Mouse (Mus musculus): Measurements from ENCODE around the gene Rxrg. TPM values are rescaled to one million over a fixed set of nuclear protein-coding genes. Genes with fewer than 3 reads are reported as not detected.

Gene Rxrg
- polyA plus RNA-seq, 1 experiment from 2014 or later, result 0.84 TPM

GRCm38 (mm10) chr1:167663136-167663535 is 65.0 kb downstream of the Rxrg start:
- H3K27ac ChIP-seq (ENCODE audit: low read depth), result no peak overlapping the region
- WGBS, result 76% methylated on average over 5 of the region's 5 CpGs
- no peak for TF ChIP-seq CTCF (IDR thresholded peaks at IDR 0.05; ENCODE audit: low read depth)
- H3K4me3 ChIP-seq (ENCODE audit: low read depth, low read length), result no peak overlapping the region
- H3K4me1 ChIP-seq (ENCODE audit: insufficient read depth), result no peaks in the 10 kb centered on the region; the same call in 1 of the 2 replicates
- no peaks in the 10 kb centered on the region for H3K9me3 ChIP-seq (ENCODE audit: low read depth, low read length)
- DNase-seq (no peak), ATAC-seq (ENCODE audit: insufficient read depth) (no peak)
- H3K4me2 ChIP-seq, result no peak overlapping the region
- H3K27me3 ChIP-seq (ENCODE audit: insufficient read depth, low read length), result peaks cover 26% of the 10 kb centered on the region
- no peak overlapping the region for H3K9ac ChIP-seq
- H3K36me3 ChIP-seq (ENCODE audit: insufficient read depth), result no peaks in the 10 kb centered on the region

GRCm38 (mm10) chr1:167669796-167670195 is 71.6 kb downstream of the Rxrg start:
- peak; percentile 74 for DNase-seq
- Histone ChIP-seq H3K9me3 (ENCODE audit: low read depth, low read length) (no peaks in the 10 kb centered on the region), H3K9ac (no peak overlapping the region), H3K36me3 (ENCODE audit: insufficient read depth) (no peaks in the 10 kb centered on the region), H3K27ac (ENCODE audit: low read depth) (no peak overlapping the region), H3K4me2 (no peak overlapping the region), H3K4me3 (ENCODE audit: low read depth, low read length) (no peak overlapping the region), H3K27me3 (ENCODE audit: insufficient read depth, low read length) (peaks cover 51% of the 10 kb centered on the region), H3K4me1 (ENCODE audit: insufficient read depth) (no peaks in the 10 kb centered on the region)
- peak; percentile 85 for TF ChIP-seq CTCF (IDR thresholded peaks at IDR 0.05; ENCODE audit: low read depth)
- peak; percentile 4; the same call in 1 of the 2 replicates for ATAC-seq (ENCODE audit: insufficient read depth)
- WGBS, result 29% methylated on average over 6 of the region's 6 CpGs

DNA sequence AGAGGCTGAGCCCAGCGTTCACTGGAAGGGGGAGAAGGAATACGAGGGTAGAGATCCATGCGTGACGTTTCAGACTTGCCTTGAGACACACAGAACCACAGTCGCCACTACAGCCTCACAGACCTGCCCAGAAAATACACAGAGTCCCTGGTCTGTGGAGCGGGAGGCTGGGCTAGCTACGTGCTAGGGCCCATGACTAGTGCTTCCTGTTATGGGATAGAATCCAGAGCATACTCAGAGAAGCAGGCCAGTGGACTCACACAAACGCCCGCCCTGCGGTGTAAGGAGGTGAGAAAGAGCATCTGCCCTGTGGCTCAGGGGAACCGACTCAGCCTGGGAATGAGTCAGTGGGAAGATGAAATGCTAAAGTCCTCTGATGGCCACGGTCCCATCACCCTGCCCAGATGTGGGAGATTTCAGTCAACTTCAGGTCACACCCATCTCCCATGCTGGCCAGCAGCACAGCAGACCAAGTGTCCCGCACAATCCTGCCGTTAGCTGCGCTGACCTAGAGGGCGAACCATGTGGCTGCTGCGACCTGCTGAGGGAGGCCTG is 74.3 kb downstream of the Rxrg start:
- Histone ChIP-seq H3K4me1 (ENCODE audit: insufficient read depth) (no peaks in the 10 kb centered on the region), H3K36me3 (ENCODE audit: insufficient read depth) (no peaks in the 10 kb centered on the region), H3K27ac (ENCODE audit: low read depth) (no peak overlapping the region), H3K4me3 (ENCODE audit: low read depth, low read length) (no peak overlapping the region), H3K9me3 (ENCODE audit: low read depth, low read length) (no peaks in the 10 kb centered on the region), H3K9ac (no peak overlapping the region), H3K4me2 (no peak overlapping the region), H3K27me3 (ENCODE audit: insufficient read depth, low read length) (peaks cover 49% of the 10 kb centered on the region)
- DNase-seq, result no peak
- no peak for TF ChIP-seq CTCF (IDR thresholded peaks at IDR 0.05; ENCODE audit: low read depth)
- 13% methylated on average over 17 of the region's 17 CpGs for WGBS
- no peak for ATAC-seq (ENCODE audit: insufficient read depth)

- Histone ChIP-seq H3K36me3 (ENCODE audit: insufficient read depth) (no peaks in the 10 kb centered on the region), H3K27ac (ENCODE audit: low read depth) (no peak overlapping the region), H3K9me3 (ENCODE audit: low read depth, low read length) (no peaks in the 10 kb centered on the region), H3K9ac (no peak overlapping the region), H3K4me1 (ENCODE audit: insufficient read depth) (no peaks in the 10 kb centered on the region), H3K4me2 (no peak overlapping the region), H3K27me3 (ENCODE audit: insufficient read depth, low read length) (peaks cover 10% of the 10 kb centered on the region), H3K4me3 (ENCODE audit: low read depth, low read length) (no peak overlapping the region)
- no peak for TF ChIP-seq CTCF (IDR thresholded peaks at IDR 0.05; ENCODE audit: low read depth)
- DNase-seq (no peak), ATAC-seq (ENCODE audit: insufficient read depth) (no peak)
- WGBS, result 90% methylated on average over 6 of the region's 6 CpGs
Observed at GRCm38 (mm10) chr1:167679061-167679460, 80.9 kb downstream of the Rxrg start.

DNA sequence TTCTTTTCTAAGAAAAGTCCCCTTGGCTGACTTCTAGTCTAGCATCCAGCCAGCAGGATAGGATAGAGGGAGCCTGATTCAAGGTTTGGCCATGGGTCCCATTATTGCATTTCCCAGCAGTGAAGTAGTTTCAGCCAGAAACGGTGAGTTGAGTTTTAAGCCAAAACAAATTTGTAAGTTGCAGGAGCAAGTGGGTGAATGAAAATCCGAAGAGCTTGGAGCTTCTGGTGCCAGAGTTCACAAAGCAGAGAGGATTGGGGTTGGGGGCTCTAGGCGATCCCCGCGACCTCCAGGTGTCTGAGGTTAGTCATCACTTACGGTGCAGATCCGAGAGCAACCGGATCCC is 89.8 kb downstream of the Rxrg start:
- no peak for TF ChIP-seq CTCF (IDR thresholded peaks at IDR 0.05; ENCODE audit: low read depth)
- peaks cover 72% of the 10 kb centered on the region for H3K27me3 ChIP-seq (ENCODE audit: insufficient read depth, low read length)
- WGBS, result 2% methylated on average over 8 of the region's 8 CpGs
- H3K36me3 ChIP-seq (ENCODE audit: insufficient read depth), result no peaks in the 10 kb centered on the region
- 0 out of 2 replicates have a peak, but pooled peaks cover 4% of the 10 kb centered on the region for H3K4me1 ChIP-seq (ENCODE audit: insufficient read depth)
- no peak for ATAC-seq (ENCODE audit: insufficient read depth)
- peak overlapping the region; percentile 46; the same call in 1 of the 2 replicates for H3K4me3 ChIP-seq (ENCODE audit: low read depth, low read length)
- no peak overlapping the region for H3K27ac ChIP-seq (ENCODE audit: low read depth)
- H3K9ac ChIP-seq, result no peak overlapping the region
- no peak for DNase-seq
- H3K4me2 ChIP-seq, result peak overlapping the region; percentile 75
- H3K9me3 ChIP-seq (ENCODE audit: low read depth, low read length), result no peaks in the 10 kb centered on the region

GRCm38 (mm10) chr1:167688347-167689231 is 90.4 kb downstream of the Rxrg start:
- TF ChIP-seq CTCF (IDR thresholded peaks at IDR 0.05; ENCODE audit: low read depth), result no peak
- H3K27me3 ChIP-seq (ENCODE audit: insufficient read depth, low read length), result peaks cover 78% of the 10 kb centered on the region
- H3K9me3 ChIP-seq (ENCODE audit: low read depth, low read length), result no peaks in the 10 kb centered on the region
- H3K9ac ChIP-seq, result peak overlapping the region; percentile 34
- H3K4me2 ChIP-seq, result peak overlapping the region; percentile 75
- WGBS, result under 1% methylated on average over 97 of the region's 98 CpGs
- H3K36me3 ChIP-seq (ENCODE audit: insufficient read depth), result no peaks in the 10 kb centered on the region
- H3K27ac ChIP-seq (ENCODE audit: low read depth), result no peak overlapping the region
- 0 out of 2 replicates have a peak, but pooled peaks cover 4% of the 10 kb centered on the region for H3K4me1 ChIP-seq (ENCODE audit: insufficient read depth)
- DNase-seq, result peak; percentile 64
- H3K4me3 ChIP-seq (ENCODE audit: low read depth, low read length), result peak overlapping the region; percentile 46
- peak; percentile 78 for ATAC-seq (ENCODE audit: insufficient read depth)

DNA sequence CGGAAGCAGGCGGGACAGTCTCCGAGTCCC is 90.9 kb downstream of the Rxrg start, which contains the start of gene Lmx1a:
Gene Lmx1a (plus strand): TSS at position 6 of the 30 bp plus-strand sequence.
- peaks cover 83% of the 10 kb centered on the region for H3K27me3 ChIP-seq (ENCODE audit: insufficient read depth, low read length)
- peak within 1 kb of the TSS; percentile 46 for H3K4me3 ChIP-seq (ENCODE audit: low read depth, low read length)
- ATAC-seq (ENCODE audit: insufficient read depth) (no peak), DNase-seq (no peak)
- no peak for TF ChIP-seq CTCF (IDR thresholded peaks at IDR 0.05; ENCODE audit: low read depth)
- peak within 1 kb of the TSS; percentile 75 for H3K4me2 ChIP-seq
- H3K9me3 ChIP-seq (ENCODE audit: low read depth, low read length), result no peaks in the 10 kb centered on the region
- H3K4me1 ChIP-seq (ENCODE audit: insufficient read depth), result 0 out of 2 replicates have a peak, but pooled peaks cover 4% of the 10 kb centered on the region
- WGBS, result 4% methylated on average over 3 of the region's 3 CpGs
- H3K36me3 ChIP-seq (ENCODE audit: insufficient read depth), result no peaks in the 10 kb centered on the region
- H3K9ac ChIP-seq, result peak within 1 kb of the TSS; percentile 34
- no peak within 1 kb of the TSS for H3K27ac ChIP-seq (ENCODE audit: low read depth)

Other genes starting within 250 kb of the Rxrg start
- 44.0 and 46.2 TPM in 2 replicates for gene Aldh9a1, start 248.4 kb upstream of the Rxrg start, polyA plus RNA-seq (2014; fragmentation: Nextera tagmentation; extraction: Ambion mirVana)
- gene Mgst3, start 204.5 kb upstream of the Rxrg start, polyA plus RNA-seq (2014; fragmentation: Nextera tagmentation; extraction: Ambion mirVana), result 45.5 and 46.6 TPM in 2 replicates
- gene Lrrc52, start 131.6 kb upstream of the Rxrg start, polyA plus RNA-seq (2014; fragmentation: Nextera tagmentation; extraction: Ambion mirVana), result 0.43 and 0.96 TPM in 2 replicates
- not detected in 2 replicates for gene Lmx1a, start 90.9 kb downstream of the Rxrg start, polyA plus RNA-seq (2014; fragmentation: Nextera tagmentation; extraction: Ambion mirVana)

Data from lung, embryonic 14.5 days (tissue).